Mouse (Mus musculus) neural tube, embryonic 13.5 days (tissue): Measurements from ENCODE around the gene Olfr231. TPM values are rescaled to one million over a fixed set of nuclear protein-coding genes. Genes with fewer than 3 reads are reported as not detected.

Experiments
- ATAC-seq: fragments of 200-750 bp; cut with Nextera tagmentation; 2 replicates; pipeline ENCODE4 v1.8.0; 2017; ENCODE audit warnings: low read depth, mild to moderate bottlenecking, moderate TSS enrichment, moderate library complexity
- H3K27ac ChIP-seq: fragments of 300-500 bp; sonication (generic); replicated peaks from 2 replicates; pipeline ENCODE4 v1.5.1; 2015; ENCODE audit warnings: moderate library complexity, mild to moderate bottlenecking, inconsistent platforms
- H3K27me3 ChIP-seq: fragments of 300-500 bp; sonication (generic); 2 replicates; pipeline ENCODE4 v1.6.1; 2015; ENCODE audit warnings: mild to moderate bottlenecking, inconsistent platforms
- H3K36me3 ChIP-seq: fragments of 300-500 bp; sonication (generic); 2 replicates; pipeline ENCODE4 v1.6.1; 2015; ENCODE audit warnings: mild to moderate bottlenecking, inconsistent platforms
- H3K4me1 ChIP-seq: fragments of 300-500 bp; sonication (generic); replicated peaks from 2 replicates; pipeline ENCODE4 v1.6.1; 2015; ENCODE audit warnings: inconsistent platforms
- H3K4me2 ChIP-seq: fragments of 300-500 bp; sonication (generic); 2 replicates; pipeline ENCODE4 v1.6.1; 2015; ENCODE audit warnings: inconsistent platforms, mild to moderate bottlenecking, moderate library complexity
- H3K4me3 ChIP-seq: fragments of 300-500 bp; sonication (generic); 2 replicates; pipeline ENCODE4 v1.5.1; 2015; ENCODE audit warnings: mild to moderate bottlenecking, inconsistent platforms
- H3K9ac ChIP-seq: fragments of 300-500 bp; sonication (generic); 2 replicates; pipeline ENCODE4 v1.6.1; 2015; ENCODE audit warnings: moderate library complexity, mild to moderate bottlenecking, inconsistent platforms
- H3K9me3 ChIP-seq: fragments of 300-500 bp; sonication (generic); 2 replicates; pipeline ENCODE4 v1.6.1; 2016; ENCODE audit warnings: inconsistent platforms
- WGBS: fragments of 180-500 bp; shearing (Covaris S2); methylation state at CpG from one replicate; pipeline ENCODE4 v1.1.7; 2015; 5-methylcytosine and 5-hydroxymethylcytosine counted together
- polyA plus RNA-seq: library from polyadenylated mRNA; unstranded; fragments of >200 nt; fragmentation: Nextera tagmentation; extraction: Ambion mirVana; gene quantifications from 2 replicates; pipeline ENCODE4 v1.2.1, GENCODE M21; 2015

Olfr231 gene
- polyA plus RNA-seq, 1 experiment from 2014 or later: not detected

- H3K4me3 ChIP-seq: no peak within 1 kb of the TSS
- H3K27me3 ChIP-seq: no peaks in the 10 kb centered on the region
- H3K9me3 ChIP-seq: no peaks in the 10 kb centered on the region
- H3K4me1 ChIP-seq: no peaks in the 10 kb centered on the region
- H3K27ac ChIP-seq: no peak within 1 kb of the TSS
- H3K9ac ChIP-seq: no peak within 1 kb of the TSS
- ATAC-seq: no peak
- H3K4me2 ChIP-seq: no peak within 1 kb of the TSS
- WGBS: 83% methylated on average over 2 of the region's 2 CpGs
- H3K36me3 ChIP-seq: no peaks in the 10 kb centered on the region
These were observed 36.9 kb downstream of the Olfr231 start, which contains the start of gene Olfr429 for GRCm38 (mm10) chr1:174084031-174084430. TSS of gene Olfr429 (plus strand) at chr1:174084331.

DNA sequence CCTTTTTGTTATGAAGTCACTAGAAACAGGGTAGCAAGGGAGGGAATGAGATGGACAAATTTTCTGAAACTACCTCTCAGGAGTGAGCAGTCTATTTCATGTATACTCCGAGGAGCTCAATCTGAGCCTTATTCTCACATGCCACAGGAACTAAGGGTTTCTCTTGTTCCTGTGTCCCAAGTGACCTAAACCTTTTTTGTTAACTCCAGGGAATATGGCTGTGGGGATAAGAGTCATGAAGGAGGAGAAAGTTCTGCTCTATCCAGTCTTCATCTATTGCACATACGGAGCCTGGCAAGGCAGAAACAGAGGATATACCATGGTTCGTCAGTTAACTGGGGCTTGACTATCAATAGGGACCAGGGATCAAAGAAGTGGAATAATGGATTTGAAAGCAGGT, 54.7 kb downstream of the Olfr231 start, which contains the start of gene Olfr430:
TSS of gene Olfr430 (plus strand) at position 301 of the 400 bp plus-strand sequence.
- Histone ChIP-seq H3K4me3 (no peak within 1 kb of the TSS), H3K4me1 (no peaks in the 10 kb centered on the region), H3K36me3 (no peaks in the 10 kb centered on the region), H3K9ac (no peak within 1 kb of the TSS), H3K27ac (no peak within 1 kb of the TSS), H3K4me2 (no peak within 1 kb of the TSS), H3K27me3 (no peaks in the 10 kb centered on the region), H3K9me3 (no peaks in the 10 kb centered on the region)
- no peak for ATAC-seq
- WGBS: 88% methylated on average over 3 of the region's 3 CpGs

Other genes with a start within 250 kb of the Olfr231 start
- gene Ifi211, start 208.1 kb downstream of the Olfr231 start, polyA plus RNA-seq: 0.31 TPM in 1 of 2 replicates, not detected in the other
- gene Mndal, start 178.7 kb downstream of the Olfr231 start, polyA plus RNA-seq: 0.59 and 0.78 TPM in 2 replicates
- 0.21 and 0.85 TPM in 2 replicates for gene Ifi203, start 178.5 kb downstream of the Olfr231 start, polyA plus RNA-seq
- not detected in 2 replicates for gene Ifi202b, start 138.4 kb downstream of the Olfr231 start, polyA plus RNA-seq
- not detected in 2 replicates for gene Ifi205, start 89.4 kb downstream of the Olfr231 start, polyA plus RNA-seq
- gene Olfr433, start 80.5 kb downstream of the Olfr231 start, polyA plus RNA-seq: not detected in 2 replicates
- gene Olfr432, start 72.0 kb downstream of the Olfr231 start, polyA plus RNA-seq: not detected in 2 replicates
- gene Olfr430, start 54.6 kb downstream of the Olfr231 start, polyA plus RNA-seq: not detected in 2 replicates
- not detected in 2 replicates for gene Olfr429, start 36.8 kb downstream of the Olfr231 start, polyA plus RNA-seq
- not detected in 2 replicates for gene Olfr427, start 24.3 kb downstream of the Olfr231 start, polyA plus RNA-seq
- not detected in 2 replicates for gene Olfr424, start 10.4 kb upstream of the Olfr231 start, polyA plus RNA-seq
- gene Olfr420, start 34.5 kb upstream of the Olfr231 start, polyA plus RNA-seq: not detected in 2 replicates
- gene Spta1, start 51.6 kb upstream of the Olfr231 start, polyA plus RNA-seq: 0.12 and 0.14 TPM in 2 replicates
- not detected in 2 replicates for gene Olfr419, start 130.9 kb upstream of the Olfr231 start, polyA plus RNA-seq
- gene Mptx1, start 209.4 kb upstream of the Olfr231 start, polyA plus RNA-seq: not detected in 2 replicates
- gene Olfr417, start 244.0 kb upstream of the Olfr231 start, polyA plus RNA-seq: not detected in 2 replicates